Mouse (Mus musculus) embryonic facial prominence, embryonic 11.5 days (tissue): ENCODE measurements around the gene Large1. TPM values are rescaled to one million over a fixed set of nuclear protein-coding genes. Genes with fewer than 3 reads are reported as not detected.
"Not testable (repeated sequence)": the region's sequence is repeated elsewhere in the genome, so short reads cannot be mapped to it uniquely, and the experiment has no call there.

Experiments used
- ATAC-seq: fragments of 200-750 bp; cut with Nextera tagmentation; replicated peaks from 2 replicates; pipeline ENCODE4 v1.8.0; 2017; ENCODE audit warnings: low read depth; ENCODE audit not compliant: insufficient number of reproducible peaks, low FRiP score, low TSS enrichment
- DNase-seq: peaks from one replicate; pipeline ENCODE4 v3.0.0-alpha.2; 2015; ENCODE audit warnings: low spot score
- H3K27ac ChIP-seq: fragments of 300-500 bp; sonication (generic); replicated peaks from 2 replicates; pipeline ENCODE4 v1.5.1; 2014; ENCODE audit warnings: mild to moderate bottlenecking, low read depth, low read length, control low read depth
- H3K27me3 ChIP-seq: fragments of 300-500 bp; sonication (generic); 2 replicates; pipeline ENCODE4 v1.6.1; 2014; ENCODE audit warnings: mild to moderate bottlenecking, low read length, moderate library complexity, mixed read lengths; ENCODE audit not compliant: control insufficient read depth, insufficient read depth
- H3K36me3 ChIP-seq: fragments of 300-500 bp; sonication (generic); replicated peaks from 2 replicates; pipeline ENCODE4 v1.6.1; 2014; ENCODE audit warnings: low read depth, mild to moderate bottlenecking, low read length, moderate library complexity, mixed read lengths; ENCODE audit not compliant: control insufficient read depth, insufficient read depth
- H3K4me1 ChIP-seq: fragments of 300-500 bp; sonication (generic); 2 replicates; pipeline ENCODE4 v1.6.1; 2014; ENCODE audit warnings: low read length, mixed read lengths; ENCODE audit not compliant: control insufficient read depth, insufficient read depth
- H3K4me2 ChIP-seq: fragments of 300-500 bp; sonication (generic); 2 replicates; pipeline ENCODE4 v1.6.1; 2014; ENCODE audit warnings: low read depth, mild to moderate bottlenecking, control low read depth, low read length, moderate library complexity
- H3K4me3 ChIP-seq: fragments of 300-500 bp; sonication (generic); 2 replicates; pipeline ENCODE4 v1.5.1; 2014; ENCODE audit warnings: low read depth, low read length, control low read depth
- H3K9ac ChIP-seq: fragments of 300-500 bp; sonication (generic); replicated peaks from 2 replicates; pipeline ENCODE4 v1.6.1; 2014; ENCODE audit warnings: mild to moderate bottlenecking, control low read depth, low read length
- H3K9me3 ChIP-seq: fragments of 300-500 bp; sonication (generic); replicated peaks from 2 replicates; pipeline ENCODE4 v1.6.1; 2016; ENCODE audit warnings: mild to moderate bottlenecking, low read length, inconsistent platforms, mixed read lengths; ENCODE audit not compliant: control insufficient read depth
- WGBS: fragments of 180-500 bp; shearing (Covaris S2); extraction: QIAGEN DNeasy Blood & Tissue Kit; methylation state at CpG from one replicate; pipeline ENCODE4 v1.1.7; 2014; 5-methylcytosine and 5-hydroxymethylcytosine counted together
- polyA plus RNA-seq: library from polyadenylated mRNA; unstranded; fragments of >200 nt; fragmentation: Nextera tagmentation; extraction: Ambion mirVana; gene quantifications from 2 replicates; pipeline ENCODE4 v1.2.1, GENCODE M21; 2014

Large1 gene
- polyA plus RNA-seq, 1 experiment from 2014 or later: 8.6 TPM

DNA sequence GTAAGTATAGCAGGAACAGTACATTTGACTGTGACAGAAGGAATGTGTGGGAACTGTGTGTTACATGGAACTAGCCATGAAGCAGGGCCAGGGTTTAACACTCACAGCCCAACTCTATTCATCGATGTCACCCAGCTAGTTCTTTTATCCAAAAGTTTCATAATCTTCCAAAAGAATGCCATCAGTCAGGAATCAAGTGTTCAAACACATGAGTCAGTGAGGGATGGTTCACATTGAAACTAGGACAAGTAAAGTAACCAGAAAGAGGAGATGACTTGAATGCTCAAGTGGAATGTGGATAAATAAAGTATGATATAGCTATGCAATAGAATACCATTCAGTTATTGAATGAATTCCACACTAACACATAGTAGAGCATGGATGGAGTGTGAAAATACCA is 359.5 kb downstream of the Large1 start:
- no peak overlapping the region for H3K9ac ChIP-seq
- no peak overlapping the region for H3K4me2 ChIP-seq
- WGBS: 93% methylated on average over 1 of the region's 1 CpGs
- H3K4me3 ChIP-seq: no peak overlapping the region
- H3K9me3 ChIP-seq: no peaks in the 10 kb centered on the region
- ATAC-seq (no peak), DNase-seq (no peak)
- no peak overlapping the region for H3K27ac ChIP-seq
- H3K27me3 ChIP-seq: no peaks in the 10 kb centered on the region
- H3K4me1 ChIP-seq: no peaks in the 10 kb centered on the region
- no peaks in the 10 kb centered on the region for H3K36me3 ChIP-seq

DNA sequence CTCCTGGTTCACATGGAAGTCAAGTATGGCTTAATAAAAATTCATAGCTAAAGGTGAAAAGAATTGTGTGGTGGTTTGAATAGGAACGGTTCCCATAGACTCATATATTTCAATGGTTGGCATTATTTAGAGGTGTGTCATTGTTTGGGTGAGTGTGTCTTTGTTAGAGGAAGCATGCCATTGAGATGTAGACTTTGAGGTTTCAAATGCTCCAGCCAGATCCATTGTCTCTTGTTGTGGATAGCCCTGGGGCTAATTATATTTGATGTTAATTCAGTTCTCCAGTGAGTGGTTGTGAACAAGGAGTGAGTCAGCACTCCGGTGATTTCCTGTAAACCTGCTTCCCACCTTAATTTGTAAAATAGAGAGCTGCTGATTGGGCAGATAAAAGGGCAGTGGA is 362.9 kb downstream of the Large1 start:
- H3K4me1 ChIP-seq: no peaks in the 10 kb centered on the region
- ATAC-seq (no peak), DNase-seq (no peak)
- no peaks in the 10 kb centered on the region for H3K36me3 ChIP-seq
- no peaks in the 10 kb centered on the region for H3K27me3 ChIP-seq
- no peak overlapping the region for H3K4me2 ChIP-seq
- no peak overlapping the region for H3K9ac ChIP-seq
- WGBS: 87% methylated on average over 2 of the region's 2 CpGs
- no peaks in the 10 kb centered on the region for H3K9me3 ChIP-seq
- H3K4me3 ChIP-seq: no peak overlapping the region
- no peak overlapping the region for H3K27ac ChIP-seq

DNA sequence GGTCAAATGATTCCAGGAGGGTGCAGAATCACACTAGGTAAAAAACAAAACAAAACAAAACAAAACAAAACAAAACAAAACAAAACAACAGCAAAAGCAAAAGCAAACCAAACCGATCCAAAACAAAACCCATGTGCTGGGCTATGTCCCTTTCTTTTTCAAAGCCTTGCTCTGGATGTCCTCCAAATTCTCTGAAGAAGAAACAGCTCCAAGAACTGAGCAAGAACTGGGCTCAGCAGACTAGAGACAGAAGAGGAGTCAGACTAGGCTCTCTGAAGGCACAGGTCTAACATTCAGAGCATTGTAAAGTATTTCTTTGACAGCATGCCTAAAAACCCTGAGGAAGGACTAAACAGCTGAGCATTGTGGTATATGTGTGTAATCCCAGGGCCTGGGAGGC is 370.5 kb downstream of the Large1 start:
- H3K4me2 ChIP-seq: no peak overlapping the region
- ATAC-seq: no peak
- no peaks in the 10 kb centered on the region for H3K36me3 ChIP-seq
- H3K9me3 ChIP-seq: no peaks in the 10 kb centered on the region
- H3K4me3 ChIP-seq: no peak overlapping the region
- no peaks in the 10 kb centered on the region for H3K27me3 ChIP-seq
- H3K27ac ChIP-seq: no peak overlapping the region
- no peak overlapping the region for H3K9ac ChIP-seq
- no peak for DNase-seq
- H3K4me1 ChIP-seq: no peaks in the 10 kb centered on the region
- WGBS: 93% methylated on average over 1 of the region's 1 CpGs

DNA sequence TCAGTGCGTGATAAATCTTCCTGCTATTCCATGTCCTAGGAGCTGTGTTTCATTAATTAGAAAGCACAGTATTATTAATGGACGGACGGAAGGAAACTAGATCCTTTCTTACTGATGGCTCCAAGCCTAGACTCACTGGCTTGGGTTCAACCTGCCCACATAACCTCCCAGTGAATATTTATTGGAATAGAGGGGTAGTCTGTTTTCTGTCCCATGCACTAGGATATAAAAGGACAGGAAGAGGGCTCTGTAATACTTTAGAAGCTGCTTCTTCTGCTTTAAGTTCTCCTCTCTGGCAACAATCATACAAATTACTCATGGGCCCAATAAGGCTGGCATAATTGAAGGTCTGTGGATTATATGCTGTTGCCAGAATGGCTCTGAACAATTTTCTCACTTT is 398.3 kb downstream of the Large1 start:
- H3K4me3 ChIP-seq: no peak overlapping the region
- 84% methylated on average over 3 of the region's 3 CpGs for WGBS
- no peak overlapping the region for H3K27ac ChIP-seq
- no peak overlapping the region for H3K9ac ChIP-seq
- no peak for ATAC-seq
- H3K36me3 ChIP-seq: no peaks in the 10 kb centered on the region
- H3K27me3 ChIP-seq: no peaks in the 10 kb centered on the region
- H3K4me1 ChIP-seq: no peaks in the 10 kb centered on the region
- no peak overlapping the region for H3K4me2 ChIP-seq
- DNase-seq: no peak
- no peaks in the 10 kb centered on the region for H3K9me3 ChIP-seq

DNA sequence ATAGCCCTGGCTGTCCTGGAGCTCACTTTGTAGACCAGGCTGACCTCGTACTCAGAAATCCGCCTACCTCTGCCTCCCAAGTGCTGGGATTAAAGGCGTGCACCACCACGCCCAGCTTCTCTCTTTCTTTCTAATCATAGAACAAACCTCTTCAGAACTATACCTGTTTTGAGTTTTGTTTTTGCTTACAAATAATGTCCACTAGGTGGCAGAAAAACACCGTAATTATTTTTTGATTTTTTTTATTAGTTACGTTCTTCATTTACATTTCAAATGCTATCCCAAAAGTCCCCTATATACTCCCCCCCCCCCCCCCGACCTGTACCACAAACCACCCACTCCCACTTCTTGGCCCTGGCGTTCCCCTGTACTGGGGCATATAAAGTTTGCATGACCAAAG is 411.9 kb downstream of the Large1 start:
- not testable (repeated sequence) for H3K4me3 ChIP-seq, H3K36me3 ChIP-seq, H3K9ac ChIP-seq, H3K27me3 ChIP-seq, ATAC-seq, H3K4me1 ChIP-seq, H3K27ac ChIP-seq, H3K9me3 ChIP-seq, H3K4me2 ChIP-seq
- peak; percentile 18 for DNase-seq
- WGBS: 66% methylated on average over 8 of the region's 8 CpGs

DNA sequence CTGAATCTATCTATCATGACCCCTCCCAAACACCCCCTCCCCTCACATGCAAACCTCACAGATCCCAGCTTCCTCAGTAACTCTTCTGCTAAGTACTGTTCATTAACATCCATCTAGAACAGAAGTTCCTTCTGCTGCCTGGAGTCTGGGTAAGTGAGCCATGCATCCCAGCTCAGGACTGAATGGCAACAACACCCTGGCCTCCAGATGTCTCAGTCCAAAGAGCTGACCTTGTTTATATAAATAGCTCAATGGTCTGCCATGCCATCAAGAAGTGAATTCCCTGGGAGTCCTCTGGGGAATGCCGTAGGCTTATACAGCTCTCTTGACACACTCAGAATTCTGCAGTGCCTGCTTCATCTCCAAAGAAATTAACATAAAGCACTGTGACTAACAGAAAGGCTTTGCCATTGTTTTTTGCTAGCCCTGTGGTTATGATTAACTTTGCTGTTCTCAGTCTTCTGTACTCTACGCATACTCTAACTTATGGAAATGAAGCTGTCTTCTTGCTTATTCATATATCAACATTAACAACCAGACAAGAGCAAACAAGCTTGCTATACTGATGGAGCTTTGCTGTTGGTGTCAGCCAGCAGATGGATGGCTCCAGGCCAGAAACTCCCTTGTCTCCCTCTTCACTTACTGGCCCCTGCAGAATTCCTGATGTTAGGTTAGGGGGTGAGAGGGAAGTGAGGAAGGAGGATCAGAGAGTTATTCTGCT is 434.0 kb downstream of the Large1 start:
- Histone ChIP-seq H3K27me3 (no peaks in the 10 kb centered on the region), H3K4me1 (no peaks in the 10 kb centered on the region), H3K9me3 (no peaks in the 10 kb centered on the region), H3K36me3 (no peaks in the 10 kb centered on the region), H3K27ac (no peak overlapping the region), H3K4me3 (no peak overlapping the region), H3K4me2 (no peak overlapping the region), H3K9ac (no peak overlapping the region)
- ATAC-seq (peak; percentile 62), DNase-seq (peak; percentile 13)
- 69% methylated on average over 2 of the region's 2 CpGs for WGBS

DNA sequence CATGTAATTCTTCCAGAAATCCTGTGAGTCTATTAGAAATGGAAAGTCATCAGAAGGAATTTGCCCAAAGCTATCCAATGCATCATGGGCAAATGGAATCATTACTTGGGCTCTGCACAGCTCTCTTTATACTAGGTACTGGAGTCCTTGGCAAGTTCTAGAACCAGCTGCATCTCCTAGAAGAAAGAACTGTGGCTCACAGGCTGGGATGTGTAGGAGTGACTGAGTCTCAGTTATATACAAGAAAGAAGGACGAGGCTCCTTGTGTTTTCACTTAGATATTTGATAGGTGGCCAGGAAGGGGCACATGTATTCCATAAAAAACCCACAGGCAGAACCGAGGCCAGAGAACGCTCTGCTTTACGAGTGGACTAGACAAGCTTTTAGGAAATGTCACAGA is 447.8 kb downstream of the Large1 start:
- ATAC-seq: no peak
- H3K9me3 ChIP-seq: no peaks in the 10 kb centered on the region
- no peaks in the 10 kb centered on the region for H3K27me3 ChIP-seq
- no peak overlapping the region for H3K4me2 ChIP-seq
- H3K36me3 ChIP-seq: no peaks in the 10 kb centered on the region
- no peaks in the 10 kb centered on the region for H3K4me1 ChIP-seq
- H3K27ac ChIP-seq: no peak overlapping the region
- no peak overlapping the region for H3K4me3 ChIP-seq
- WGBS: 73% methylated on average over 4 of the region's 4 CpGs
- no peak for DNase-seq
- no peak overlapping the region for H3K9ac ChIP-seq

DNA sequence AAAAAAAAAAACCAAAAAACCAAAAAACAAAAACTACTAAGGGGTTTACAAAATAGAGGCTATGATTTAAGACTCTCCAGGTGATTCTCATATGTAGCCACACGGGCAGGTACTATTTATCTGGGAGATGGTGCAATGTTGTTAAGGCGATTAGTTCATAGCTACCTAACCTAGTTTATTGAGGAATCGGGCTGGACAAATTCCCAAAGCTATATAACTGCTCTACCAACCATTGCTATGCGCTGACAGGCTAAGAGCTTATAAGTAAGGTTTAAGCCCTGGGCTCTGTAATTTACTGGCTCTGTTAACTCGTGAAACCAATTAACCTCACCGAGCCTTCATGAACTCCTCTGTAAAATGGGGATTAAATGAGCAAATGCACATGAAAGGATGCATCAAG is 451.7 kb downstream of the Large1 start:
- Histone ChIP-seq H3K4me2 (no peak overlapping the region), H3K27me3 (no peaks in the 10 kb centered on the region), H3K9ac (no peak overlapping the region), H3K4me1 (no peaks in the 10 kb centered on the region), H3K36me3 (no peaks in the 10 kb centered on the region), H3K27ac (no peak overlapping the region), H3K9me3 (no peaks in the 10 kb centered on the region), H3K4me3 (no peak overlapping the region)
- DNase-seq (no peak), ATAC-seq (no peak)
- WGBS: 86% methylated on average over 6 of the region's 6 CpGs
